Mouse (Mus musculus): ENCODE measurements at regions not wholly inside any gene's neighbourhood (a gene's known extent, or its start where the extent isn't known, plus 50 kb on each side); places are given as distances from the start of the nearest gene placed in this dataset.

- TF ChIP-seq CTCF (IDR thresholded peaks at IDR 0.05; ENCODE audit: low read depth, low read length) (no peak), POLR2A (IDR thresholded peaks at IDR 0.05; ENCODE audit: insufficient read depth, low read length) (no peak)
These were observed 952.0 kb downstream of the Adam6a start for GRCm38 (mm10) chr12:114495741-114496140.
